Mouse (Mus musculus) hindbrain, embryonic 11.5 days (tissue): ENCODE measurements around the gene Ddx41. TPM values are rescaled to one million over a fixed set of nuclear protein-coding genes. Genes with fewer than 3 reads are reported as not detected.
A peak's percentile ranks its signal among the peaks of the same experiment; 100 is the strongest.

ENCODE experiments used
- ATAC-seq: fragments of 200-750 bp; cut with Nextera tagmentation; 2 replicates; pipeline ENCODE4 v1.8.0; 2017; ENCODE audit warnings: mild to moderate bottlenecking, moderate TSS enrichment, moderate library complexity; ENCODE audit not compliant: low FRiP score
- DNase-seq: peaks from one replicate; pipeline ENCODE4 v3.0.0-alpha.2; 2015; ENCODE audit warnings: low spot score
- H3K27ac ChIP-seq: fragments of 300-500 bp; sonication (generic); 2 replicates; pipeline ENCODE4 v1.5.1; 2014; ENCODE audit warnings: mild to moderate bottlenecking, low read depth, low read length
- H3K27me3 ChIP-seq: fragments of 300-500 bp; sonication (generic); 2 replicates; pipeline ENCODE4 v1.6.1; 2014; ENCODE audit warnings: mild to moderate bottlenecking, low read length, moderate library complexity, mixed read lengths; ENCODE audit not compliant: control insufficient read depth, insufficient read depth
- H3K36me3 ChIP-seq: fragments of 300-500 bp; sonication (generic); 2 replicates; pipeline ENCODE4 v1.6.1; 2014; ENCODE audit warnings: mild to moderate bottlenecking, low read length, moderate library complexity, mixed read lengths; ENCODE audit not compliant: control insufficient read depth, insufficient read depth
- H3K4me1 ChIP-seq: fragments of 300-500 bp; sonication (generic); replicated peaks from 2 replicates; pipeline ENCODE4 v1.6.1; 2014; ENCODE audit warnings: low read length, mixed read lengths; ENCODE audit not compliant: control insufficient read depth, insufficient read depth
- H3K4me2 ChIP-seq: fragments of 300-500 bp; sonication (generic); replicated peaks from 2 replicates; pipeline ENCODE4 v1.6.1; 2014; ENCODE audit warnings: mild to moderate bottlenecking, low read depth, low read length
- H3K4me3 ChIP-seq: fragments of 300-500 bp; sonication (generic); 2 replicates; pipeline ENCODE4 v1.5.1; 2014; ENCODE audit warnings: low read depth, low read length
- H3K9ac ChIP-seq: fragments of 300-500 bp; sonication (generic); 2 replicates; pipeline ENCODE4 v1.6.1; 2014; ENCODE audit warnings: low read depth, low read length
- H3K9me3 ChIP-seq: fragments of 300-500 bp; sonication (generic); 2 replicates; pipeline ENCODE4 v1.6.1; 2016; ENCODE audit warnings: low read length; ENCODE audit not compliant: control insufficient read depth
- WGBS: fragments of 180-500 bp; shearing (Covaris S2); extraction: QIAGEN DNeasy Blood & Tissue Kit; methylation state at CpG from one replicate; pipeline ENCODE4 v1.1.7; 2014; 5-methylcytosine and 5-hydroxymethylcytosine counted together
- polyA plus RNA-seq: library from polyadenylated mRNA; unstranded; fragments of >200 nt; fragmentation: Nextera tagmentation; extraction: Ambion mirVana; gene quantifications from 2 replicates; pipeline ENCODE4 v1.2.1, GENCODE M21; 2014

Ddx41 gene
- polyA plus RNA-seq, 1 experiment from 2014 or later, result 67.6 TPM

DNA sequence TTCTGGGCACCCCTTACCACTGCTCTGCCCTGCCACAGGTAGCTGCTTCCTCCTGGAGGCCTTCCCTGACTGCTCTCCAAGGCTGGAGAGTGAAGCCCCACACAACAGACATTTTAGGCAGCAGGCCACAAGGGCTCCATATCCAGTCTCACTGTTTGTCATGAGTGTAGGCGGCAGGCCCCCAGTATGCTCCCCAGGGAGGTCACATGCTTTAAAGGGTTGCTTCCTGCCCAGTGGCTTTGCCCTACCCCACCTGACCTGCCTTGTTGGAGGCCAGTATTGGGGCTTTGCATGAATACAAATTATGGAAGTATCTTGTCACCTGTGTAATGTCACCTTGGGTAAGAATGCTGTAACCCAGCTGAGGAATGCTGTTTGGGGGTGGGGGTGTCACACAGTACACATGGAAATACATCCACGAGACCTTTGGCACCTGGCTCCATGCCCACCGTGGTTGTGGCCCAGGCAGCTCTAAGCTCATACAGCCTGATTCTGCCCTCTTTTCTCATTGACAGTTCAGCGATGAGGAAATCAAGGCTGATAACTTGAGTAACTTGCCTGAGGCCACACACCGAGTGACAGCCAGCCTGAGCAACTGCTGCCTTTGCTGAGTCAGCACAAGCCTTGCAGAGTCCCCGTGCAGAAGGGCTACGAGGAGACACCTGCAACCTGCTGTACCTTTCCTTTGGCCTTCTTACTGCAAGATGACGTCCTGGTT, 7.1 kb downstream of the Ddx41 start, which contains the start of gene Dok3:
Dok3 (minus strand) TSS at position 99 of the 718 bp plus-strand sequence.
- Histone ChIP-seq H3K9me3 (no peaks in the 10 kb centered on the region), H3K4me1 (no peaks in the 10 kb centered on the region), H3K4me2 (no peak within 1 kb of the TSS), H3K27ac (no peak within 1 kb of the TSS; the same call in 1 of the 2 replicates), H3K4me3 (no peak within 1 kb of the TSS), H3K36me3 (peaks cover 24% of the 10 kb centered on the region), H3K27me3 (no peaks in the 10 kb centered on the region), H3K9ac (no peak within 1 kb of the TSS)
- no peak for DNase-seq
- no peak for ATAC-seq
- 88% methylated on average over 8 of the region's 8 CpGs for WGBS

DNA sequence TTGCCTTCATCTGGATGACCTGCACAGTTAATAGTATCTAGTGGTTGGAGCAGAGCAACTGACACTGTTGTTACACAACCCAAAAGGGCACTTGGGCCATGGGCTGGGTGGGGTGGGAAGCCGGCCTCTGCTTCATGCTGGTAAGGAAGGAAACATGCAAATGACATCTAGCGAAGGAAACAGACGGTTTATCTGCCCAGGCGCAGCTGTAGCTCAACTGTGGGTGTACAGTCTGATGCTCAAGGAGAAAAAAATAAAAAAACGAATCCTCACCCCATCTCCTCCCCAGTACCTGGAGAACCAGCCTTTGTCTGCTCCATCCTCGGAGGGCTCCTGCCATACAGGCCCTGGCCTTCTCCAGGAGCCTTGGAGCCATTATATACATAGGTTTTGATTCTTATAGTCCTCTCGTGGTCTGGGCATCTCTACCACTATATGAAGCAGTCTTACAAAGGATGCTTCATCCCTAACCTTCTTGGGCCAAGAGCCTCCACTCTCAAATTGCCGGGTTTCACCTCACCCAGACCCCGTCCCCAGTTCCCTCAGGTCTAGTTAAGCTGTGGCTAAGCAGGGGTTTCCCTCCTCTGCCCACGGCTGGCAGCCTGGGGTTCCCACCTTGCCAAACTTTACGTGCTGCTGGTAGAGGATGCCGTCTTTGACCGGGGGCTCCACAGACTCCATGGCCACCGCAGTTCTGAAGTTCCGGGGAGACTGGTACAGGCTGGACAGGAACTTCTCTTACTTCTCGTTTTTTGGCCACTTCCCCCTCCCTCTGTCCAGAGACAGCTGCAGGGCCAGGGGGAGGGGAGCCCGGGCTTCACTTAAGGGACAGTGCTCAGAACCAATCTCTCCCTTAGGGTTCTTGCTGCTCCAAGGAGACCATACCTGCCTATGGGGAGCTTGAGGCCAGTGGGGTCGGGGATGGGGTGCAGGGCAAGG, 8.4 kb downstream of the Ddx41 start:
- no peak overlapping the region for H3K4me2 ChIP-seq
- no peaks in the 10 kb centered on the region for H3K4me1 ChIP-seq
- no peak overlapping the region for H3K9ac ChIP-seq
- H3K27me3 ChIP-seq, result no peaks in the 10 kb centered on the region
- WGBS, result 83% methylated on average over 18 of the region's 18 CpGs
- ATAC-seq (no peak), DNase-seq (no peak)
- no peaks in the 10 kb centered on the region for H3K9me3 ChIP-seq
- no peak overlapping the region; the same call in 1 of the 2 replicates for H3K27ac ChIP-seq
- H3K36me3 ChIP-seq, result peaks cover 19% of the 10 kb centered on the region
- no peak overlapping the region for H3K4me3 ChIP-seq

DNA sequence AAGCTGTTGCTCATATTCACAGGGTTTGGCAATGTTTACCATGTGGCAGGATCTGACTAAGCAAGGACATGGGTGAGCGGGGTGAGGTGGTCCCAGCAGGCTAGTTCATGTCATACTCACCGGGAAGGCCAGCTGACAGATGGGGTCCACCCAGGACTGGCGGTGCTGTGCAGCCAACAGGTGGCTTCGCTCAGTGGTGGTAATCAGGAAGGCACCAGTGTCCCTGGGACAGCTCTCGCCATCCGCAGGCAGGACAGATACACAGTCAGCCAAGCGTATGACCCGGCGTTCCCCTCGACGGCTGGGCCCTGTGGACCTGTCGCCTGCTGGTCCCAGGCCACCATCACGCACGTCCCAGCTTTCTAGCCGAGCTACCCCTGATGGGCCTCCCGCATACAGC, 9.2 kb downstream of the Ddx41 start:
- 0 out of 2 replicates have a peak overlapping the region, but pooled peaks have one; percentile 24 for H3K27ac ChIP-seq
- peaks cover 19% of the 10 kb centered on the region for H3K36me3 ChIP-seq
- no peaks in the 10 kb centered on the region for H3K27me3 ChIP-seq
- no peak overlapping the region for H3K4me3 ChIP-seq
- no peak for ATAC-seq
- no peak overlapping the region for H3K9ac ChIP-seq
- H3K4me2 ChIP-seq, result no peak overlapping the region
- no peaks in the 10 kb centered on the region for H3K4me1 ChIP-seq
- no peaks in the 10 kb centered on the region for H3K9me3 ChIP-seq
- WGBS, result 88% methylated on average over 16 of the region's 16 CpGs
- no peak for DNase-seq

DNA sequence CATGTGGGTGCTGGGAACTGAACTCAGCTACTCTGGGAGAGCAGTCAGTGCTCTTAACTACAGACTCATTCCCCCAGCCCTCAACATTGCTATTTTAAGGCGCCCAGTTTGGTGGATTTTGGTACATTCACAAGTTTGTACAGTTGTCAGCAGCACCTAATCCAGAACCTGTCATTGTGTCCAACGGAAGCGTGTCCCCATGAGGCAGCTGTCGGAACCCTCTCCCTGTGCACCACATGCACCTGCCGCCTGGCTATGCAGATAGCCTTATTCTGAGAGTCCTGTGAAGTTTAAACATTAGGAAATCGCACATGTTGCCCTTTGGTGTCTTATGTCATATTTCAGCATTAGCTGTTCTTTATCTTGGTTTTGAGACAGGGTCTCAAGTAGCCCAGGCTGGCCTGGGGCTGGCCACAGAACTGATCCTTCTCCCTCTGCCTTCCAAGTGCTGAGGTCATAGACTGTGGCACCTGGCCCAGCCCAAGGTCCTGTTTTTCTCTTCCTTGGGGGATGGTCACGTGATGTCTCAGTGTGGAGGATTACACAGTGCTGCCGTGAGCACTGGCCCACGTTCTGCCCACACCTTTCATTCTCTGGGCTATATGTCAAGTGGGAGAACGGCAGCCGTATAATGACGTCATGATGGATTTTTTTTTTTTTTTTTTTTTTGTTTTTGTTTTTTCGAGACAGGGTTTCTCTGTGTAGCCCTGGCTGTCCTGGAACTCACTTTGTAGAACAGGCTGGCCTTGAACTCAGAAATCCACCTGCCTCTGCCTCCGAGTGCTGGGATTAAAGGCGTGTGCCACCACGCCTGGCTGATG, 10.5 kb downstream of the Ddx41 start:
- Histone ChIP-seq H3K27ac (no peak overlapping the region), H3K27me3 (no peaks in the 10 kb centered on the region), H3K4me3 (no peak overlapping the region), H3K4me1 (no peaks in the 10 kb centered on the region), H3K36me3 (peaks cover 14% of the 10 kb centered on the region), H3K9me3 (no peaks in the 10 kb centered on the region), H3K9ac (no peak overlapping the region), H3K4me2 (no peak overlapping the region)
- ATAC-seq, result no peak
- DNase-seq, result no peak
- WGBS, result 84% methylated on average over 16 of the region's 16 CpGs

DNA sequence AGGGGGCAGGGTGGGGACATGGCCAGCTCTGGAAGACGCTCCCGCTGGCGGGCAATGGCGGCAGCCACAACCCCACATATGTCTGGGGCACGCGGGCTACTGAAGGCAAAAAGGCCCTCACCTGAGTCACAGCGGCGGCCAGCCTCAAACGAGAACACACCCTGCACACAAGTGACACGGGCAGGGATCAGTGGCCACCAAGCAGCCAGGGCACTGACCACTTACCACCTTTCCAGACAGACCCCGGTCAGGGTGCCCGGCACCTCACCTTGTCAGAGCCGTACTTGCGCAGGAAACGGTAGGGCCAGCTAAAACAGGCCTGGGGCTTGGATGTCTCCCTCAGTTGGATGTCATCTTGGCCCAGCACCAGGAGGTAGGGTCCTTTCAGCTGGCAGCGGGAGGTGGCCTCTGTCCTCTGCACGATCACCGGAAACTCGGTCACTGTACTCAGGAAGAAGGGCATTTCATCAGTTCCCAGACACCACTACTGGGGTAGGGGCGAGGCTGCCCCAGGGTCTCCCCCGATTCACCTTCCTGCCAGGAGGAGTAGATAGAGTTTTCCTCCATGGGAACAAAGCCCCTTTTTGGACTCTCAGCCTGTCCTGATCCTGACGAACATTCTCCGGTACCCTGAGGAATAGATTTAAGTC, 12.4 kb downstream of the Ddx41 start:
- Histone ChIP-seq H3K27ac (no peak overlapping the region), H3K4me2 (no peak overlapping the region), H3K27me3 (no peaks in the 10 kb centered on the region), H3K9me3 (no peaks in the 10 kb centered on the region), H3K4me1 (no peaks in the 10 kb centered on the region), H3K9ac (0 out of 2 replicates have a peak overlapping the region, but pooled peaks have one; percentile 23), H3K36me3 (peaks cover 1% of the 10 kb centered on the region; the same call in 1 of the 2 replicates), H3K4me3 (no peak overlapping the region)
- WGBS, result 91% methylated on average over 23 of the region's 23 CpGs
- no peak for ATAC-seq
- no peak for DNase-seq

DNA sequence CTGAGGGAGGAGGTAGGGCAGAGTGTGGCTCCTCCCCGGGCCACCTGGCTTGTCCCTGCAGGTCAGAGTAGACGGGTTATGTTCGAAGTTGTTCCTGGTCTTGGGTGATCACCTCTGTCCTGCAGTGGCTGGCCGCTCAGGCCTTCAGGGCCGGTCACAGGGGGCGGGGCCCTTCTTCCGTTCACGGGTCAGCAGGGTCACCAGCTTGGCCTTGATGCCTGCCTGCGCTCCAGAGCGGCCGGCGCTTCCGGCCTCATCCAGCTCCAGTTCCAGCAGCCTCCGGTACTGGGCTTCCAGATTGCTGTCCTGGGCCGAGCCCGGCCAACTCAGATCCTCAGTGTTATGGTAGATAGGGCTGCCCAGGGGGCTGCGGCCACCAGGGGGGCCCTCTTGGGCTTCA, 13.2 kb downstream of the Ddx41 start:
- Histone ChIP-seq H3K4me2 (no peak overlapping the region), H3K4me1 (no peaks in the 10 kb centered on the region), H3K9ac (0 out of 2 replicates have a peak overlapping the region, but pooled peaks have one; percentile 23), H3K27me3 (no peaks in the 10 kb centered on the region), H3K9me3 (no peaks in the 10 kb centered on the region), H3K27ac (no peak overlapping the region; the same call in 1 of the 2 replicates), H3K36me3 (no peaks in the 10 kb centered on the region), H3K4me3 (no peak overlapping the region)
- WGBS, result 64% methylated on average over 17 of the region's 17 CpGs
- no peak for ATAC-seq
- DNase-seq, result peak; percentile 14

DNA sequence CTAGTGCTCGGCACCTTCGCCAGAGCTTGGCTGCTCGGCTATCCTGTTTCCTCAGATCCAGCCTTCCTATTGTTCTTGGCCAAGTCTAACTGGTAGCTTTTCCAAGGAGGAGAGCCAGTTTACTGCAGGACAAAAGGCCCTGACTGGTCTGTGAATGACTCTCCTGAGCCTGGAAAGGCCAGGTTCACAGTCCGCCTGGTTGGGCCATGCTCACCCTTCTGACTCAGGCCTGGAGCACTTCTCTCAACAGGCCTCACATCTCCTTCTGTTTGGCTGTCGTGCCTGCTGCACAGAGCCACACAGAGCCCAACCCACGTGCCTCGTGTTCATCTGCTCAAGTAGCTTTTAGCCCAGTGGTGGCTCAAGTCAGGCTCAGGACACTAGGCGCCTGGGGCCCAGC, 13.7 kb downstream of the Ddx41 start:
- H3K4me1 ChIP-seq, result no peaks in the 10 kb centered on the region
- H3K4me2 ChIP-seq, result no peak overlapping the region
- no peak overlapping the region for H3K9ac ChIP-seq
- DNase-seq (no peak), ATAC-seq (no peak)
- H3K27ac ChIP-seq, result no peak overlapping the region
- WGBS, result 65% methylated on average over 8 of the region's 8 CpGs
- no peaks in the 10 kb centered on the region for H3K27me3 ChIP-seq
- H3K9me3 ChIP-seq, result no peaks in the 10 kb centered on the region
- no peaks in the 10 kb centered on the region for H3K36me3 ChIP-seq
- no peak overlapping the region for H3K4me3 ChIP-seq

DNA sequence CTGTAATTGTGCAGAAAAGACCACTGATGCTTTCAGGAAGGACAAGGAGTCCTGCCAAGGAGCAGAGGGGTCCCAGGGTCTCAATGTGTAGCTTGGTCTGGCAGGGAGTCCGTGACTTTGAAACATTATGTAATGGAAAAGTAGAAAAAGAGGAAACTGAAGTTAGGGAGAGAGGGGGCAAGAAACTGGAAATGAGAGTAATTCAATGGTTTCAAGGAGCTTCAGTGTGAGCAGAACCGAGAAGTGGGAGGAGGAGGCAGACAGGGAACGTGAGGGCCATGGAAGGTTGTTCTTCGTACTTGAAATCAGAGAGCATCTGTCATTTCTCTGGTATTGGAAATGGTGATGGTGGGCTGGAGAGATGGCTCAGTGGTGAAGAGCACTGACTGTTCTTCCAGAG, 16.9 kb downstream of the Ddx41 start:
- 85% methylated on average over 4 of the region's 4 CpGs for WGBS
- Histone ChIP-seq H3K9me3 (no peaks in the 10 kb centered on the region), H3K4me1 (no peaks in the 10 kb centered on the region), H3K27ac (no peak overlapping the region), H3K27me3 (no peaks in the 10 kb centered on the region; the same call in 1 of the 2 replicates), H3K4me2 (no peak overlapping the region), H3K36me3 (no peaks in the 10 kb centered on the region), H3K4me3 (no peak overlapping the region), H3K9ac (no peak overlapping the region)
- DNase-seq (no peak), ATAC-seq (no peak)
